Mouse (Mus musculus) stomach, embryonic 16.5 days (tissue): ENCODE measurements around the gene LTO1. TPM values are rescaled to one million over a fixed set of nuclear protein-coding genes. Genes with fewer than 3 reads are reported as not detected.
"Not testable (repeated sequence)": the region's sequence is repeated elsewhere in the genome, so short reads cannot be mapped to it uniquely, and the experiment has no call there.

ENCODE experiments used
- ATAC-seq: fragments of 200-750 bp; cut with Nextera tagmentation; 2 replicates; pipeline ENCODE4 v1.8.0; 2017; ENCODE audit warnings: moderate number of reproducible peaks, moderate TSS enrichment; ENCODE audit not compliant: insufficient read depth, low FRiP score
- H3K27ac ChIP-seq: fragments of 300-500 bp; sonication (generic); 2 replicates; pipeline ENCODE4 v1.5.1; 2014; ENCODE audit warnings: low read length
- H3K27me3 ChIP-seq: fragments of 300-500 bp; sonication (generic); 2 replicates; pipeline ENCODE4 v1.6.1; 2014; ENCODE audit warnings: low read length, control low read depth, mixed read lengths; ENCODE audit not compliant: control insufficient read depth, insufficient read depth
- H3K36me3 ChIP-seq: fragments of 300-500 bp; sonication (generic); 2 replicates; pipeline ENCODE4 v1.6.1; 2014; ENCODE audit warnings: low read length; ENCODE audit not compliant: control insufficient read depth, insufficient read depth
- H3K4me1 ChIP-seq: fragments of 300-500 bp; sonication (generic); 2 replicates; pipeline ENCODE4 v1.6.1; 2014; ENCODE audit warnings: low read length, control low read depth, mixed read lengths; ENCODE audit not compliant: control insufficient read depth, insufficient read depth
- H3K4me2 ChIP-seq: fragments of 300-500 bp; sonication (generic); 2 replicates; pipeline ENCODE4 v1.6.1; 2014; ENCODE audit warnings: low read depth, low read length, mixed read lengths
- H3K4me3 ChIP-seq: fragments of 300-500 bp; sonication (generic); replicated peaks from 2 replicates; pipeline ENCODE4 v1.5.1; 2014; ENCODE audit warnings: mild to moderate bottlenecking, low read length
- H3K9ac ChIP-seq: fragments of 300-500 bp; sonication (generic); 2 replicates; pipeline ENCODE4 v1.6.1; 2014; ENCODE audit warnings: low read length
- H3K9me3 ChIP-seq: fragments of 300-500 bp; sonication (generic); replicated peaks from 2 replicates; pipeline ENCODE4 v1.6.1; 2016; ENCODE audit warnings: low read length, control low read depth; ENCODE audit not compliant: control insufficient read depth
- WGBS: fragments of 180-500 bp; shearing (Covaris S2); extraction: QIAGEN DNeasy Blood & Tissue Kit; methylation state at CpG from one replicate; pipeline ENCODE4 v1.1.7; 2014; 5-methylcytosine and 5-hydroxymethylcytosine counted together
- polyA plus RNA-seq: library from polyadenylated mRNA; unstranded; fragments of >200 nt; fragmentation: Nextera tagmentation; extraction: Ambion mirVana; gene quantifications from 2 replicates; pipeline ENCODE4 v1.2.1, GENCODE M21; 2015

Gene LTO1
- polyA plus RNA-seq, 1 experiment from 2014 or later: 27.9 TPM

GRCm38 (mm10) chr7:144888564-144889299, 26.2 kb upstream of the LTO1 start:
- no peak for ATAC-seq
- Histone ChIP-seq H3K9ac (no peak overlapping the region), H3K4me2 (no peak overlapping the region), H3K36me3 (no peaks in the 10 kb centered on the region), H3K27ac (no peak overlapping the region), H3K4me3 (no peak overlapping the region), H3K27me3 (no peaks in the 10 kb centered on the region; the same call in 1 of the 2 replicates), H3K9me3 (0 out of 2 replicates have a peak, but pooled peaks cover 3% of the 10 kb centered on the region), H3K4me1 (no peaks in the 10 kb centered on the region)
- WGBS: 9% methylated on average over 18 of the region's 18 CpGs

GRCm38 (mm10) chr7:144890661-144891060, 24.2 kb upstream of the LTO1 start:
- H3K4me2 ChIP-seq, H3K9me3 ChIP-seq, H3K4me1 ChIP-seq, H3K9ac ChIP-seq, H3K4me3 ChIP-seq, H3K27ac ChIP-seq, H3K36me3 ChIP-seq, ATAC-seq: not testable (repeated sequence)
- H3K27me3 ChIP-seq: peaks cover 12% of the 10 kb centered on the region
- WGBS: 74% methylated on average over 1 of the region's 1 CpGs

- peaks cover 13% of the 10 kb centered on the region for H3K4me1 ChIP-seq
- no peak overlapping the region for H3K27ac ChIP-seq
- WGBS: 77% methylated on average over 2 of the region's 2 CpGs
- H3K4me3 ChIP-seq: no peak overlapping the region
- H3K4me2 ChIP-seq: no peak overlapping the region
- no peak for ATAC-seq
- no peak overlapping the region for H3K9ac ChIP-seq
- H3K27me3 ChIP-seq: peaks cover 24% of the 10 kb centered on the region
- no peaks in the 10 kb centered on the region for H3K36me3 ChIP-seq
- 0 out of 2 replicates have a peak, but pooled peaks cover 3% of the 10 kb centered on the region for H3K9me3 ChIP-seq
These were observed 23.0 kb upstream of the LTO1 start for GRCm38 (mm10) chr7:144891863-144892262.

- Histone ChIP-seq H3K27ac (no peak overlapping the region), H3K4me3 (no peak overlapping the region), H3K4me2 (no peak overlapping the region), H3K36me3 (no peaks in the 10 kb centered on the region), H3K27me3 (peaks cover 29% of the 10 kb centered on the region), H3K9ac (no peak overlapping the region), H3K4me1 (peaks cover 13% of the 10 kb centered on the region), H3K9me3 (0 out of 2 replicates have a peak, but pooled peaks cover 3% of the 10 kb centered on the region)
- WGBS: 54% methylated on average over 6 of the region's 6 CpGs
- ATAC-seq: no peak
These were observed 22.6 kb upstream of the LTO1 start for GRCm38 (mm10) chr7:144892322-144892721.

GRCm38 (mm10) chr7:144894191-144894590, 20.7 kb upstream of the LTO1 start:
- Histone ChIP-seq H3K9ac (no peak overlapping the region), H3K4me3 (no peak overlapping the region), H3K36me3 (no peaks in the 10 kb centered on the region), H3K27ac (no peak overlapping the region), H3K4me2 (no peak overlapping the region), H3K4me1 (peaks cover 13% of the 10 kb centered on the region), H3K9me3 (no peaks in the 10 kb centered on the region), H3K27me3 (peaks cover 48% of the 10 kb centered on the region)
- no peak for ATAC-seq
- WGBS: 7% methylated on average over 5 of the region's 5 CpGs

- Histone ChIP-seq H3K9me3 (no peaks in the 10 kb centered on the region), H3K4me1 (peaks cover 13% of the 10 kb centered on the region), H3K4me2 (no peak overlapping the region), H3K27me3 (peaks cover 53% of the 10 kb centered on the region), H3K36me3 (no peaks in the 10 kb centered on the region), H3K9ac (no peak overlapping the region), H3K4me3 (no peak overlapping the region), H3K27ac (no peak overlapping the region)
- 9% methylated on average over 4 of the region's 4 CpGs for WGBS
- ATAC-seq: no peak
These were observed 20.2 kb upstream of the LTO1 start for GRCm38 (mm10) chr7:144894706-144895105.

GRCm38 (mm10) chr7:144895305-144896111, 19.4 kb upstream of the LTO1 start:
- H3K27ac ChIP-seq: no peak overlapping the region
- H3K9ac ChIP-seq: peak overlapping the region; percentile 45; the same call in 1 of the 2 replicates
- H3K4me2 ChIP-seq: peak overlapping the region; percentile 76
- no peaks in the 10 kb centered on the region for H3K36me3 ChIP-seq
- peaks cover 55% of the 10 kb centered on the region for H3K27me3 ChIP-seq
- WGBS: under 1% methylated on average over 37 of the region's 37 CpGs
- H3K4me3 ChIP-seq: peak overlapping the region; percentile 46
- peaks cover 13% of the 10 kb centered on the region for H3K4me1 ChIP-seq
- no peaks in the 10 kb centered on the region for H3K9me3 ChIP-seq
- ATAC-seq: peak; percentile 41; the same call in 1 of the 2 replicates

- peaks cover 55% of the 10 kb centered on the region for H3K27me3 ChIP-seq
- ATAC-seq: no peak
- H3K27ac ChIP-seq: no peak within 1 kb of the TSS
- H3K9me3 ChIP-seq: no peaks in the 10 kb centered on the region
- peak within 1 kb of the TSS; percentile 46 for H3K4me3 ChIP-seq
- peak within 1 kb of the TSS; percentile 45; the same call in 1 of the 2 replicates for H3K9ac ChIP-seq
- peaks cover 13% of the 10 kb centered on the region for H3K4me1 ChIP-seq
- peak within 1 kb of the TSS; percentile 76 for H3K4me2 ChIP-seq
- no peaks in the 10 kb centered on the region for H3K36me3 ChIP-seq
- WGBS: 1% methylated on average over 65 of the region's 65 CpGs
These were observed 18.3 kb upstream of the LTO1 start, which contains the start of gene Fgf15 for GRCm38 (mm10) chr7:144896294-144897218. Gene Fgf15, plus strand, starts transcription at chr7:144896531.
